Mouse (Mus musculus): ENCODE results near the gene Ahsa1. TPM values are rescaled to one million over a fixed set of nuclear protein-coding genes. Genes with fewer than 3 reads are reported as not detected.
A peak's percentile ranks its signal among the peaks of the same experiment; 100 is the strongest.

Gene Ahsa1
- polyA plus RNA-seq (2012; rRNA removed) (66.5 and 119 TPM in 2 replicates), polyA plus RNA-seq (2014; fragmentation: Nextera tagmentation; extraction: Ambion mirVana) (109 and 117 TPM in 2 replicates)

DNA sequence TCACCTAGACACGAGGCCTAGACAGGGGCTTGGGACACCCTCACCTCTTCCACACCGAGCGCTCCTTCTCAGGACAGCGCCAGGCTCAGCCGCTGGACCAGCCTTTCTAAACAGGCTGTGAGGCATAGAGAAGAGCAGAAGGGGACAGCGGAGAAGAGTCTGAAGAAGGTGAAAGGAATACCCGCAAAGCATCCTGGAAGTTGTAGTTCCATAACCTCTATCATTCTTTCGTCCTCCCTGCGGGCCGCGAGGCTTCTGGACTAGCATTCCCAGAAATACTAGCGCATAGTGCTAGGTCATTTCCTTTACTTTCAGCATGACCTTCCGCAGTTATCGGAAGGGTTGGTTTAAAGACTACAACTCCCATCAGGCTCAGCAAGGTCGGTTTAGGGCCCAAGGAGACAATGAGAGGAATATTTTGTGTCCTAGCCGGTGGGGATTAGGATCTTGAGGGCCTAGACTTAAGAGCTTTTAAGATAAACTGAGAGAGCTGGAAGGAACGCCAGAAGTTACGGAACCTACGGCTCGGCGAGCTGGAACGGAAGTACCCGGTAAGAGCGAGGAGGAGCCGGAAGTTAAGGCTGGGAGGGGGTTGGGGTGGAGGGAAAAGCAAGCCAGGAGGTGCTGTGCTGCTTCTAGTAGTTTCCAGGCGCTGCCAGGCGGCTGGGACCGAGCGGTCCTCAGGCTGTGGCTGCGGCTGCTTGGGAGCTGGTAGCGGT is at the start of gene Ahsa1, which contains the start of gene Vipas39:
TSS of gene Ahsa1 (plus strand) at position 372 of the 719 bp plus-strand sequence.
TSS of gene Vipas39 (minus strand) at position 149 of the 719 bp plus-strand sequence.
- Histone ChIP-seq H3K9ac (replicated peaks) (peak within 1 kb of the TSS; percentile 92), H3K4me3 (ENCODE audit: insufficient read depth in 1 of 2, low read depth in 2 of 2, low read length in 2 of 2) (peak within 1 kb of the TSS; percentile 70 to 89), H3K4me2 (ENCODE audit: low read depth) (peak within 1 kb of the TSS; percentile 94), H3K27ac (peak within 1 kb of the TSS; percentile 84), H3K27me3 (ENCODE audit: control insufficient read depth, insufficient read depth, low read length) (no peaks in the 10 kb centered on the region), H3K4me1 (replicated peaks; ENCODE audit: control insufficient read depth in 2 of 2, insufficient read depth in 2 of 2, low read length in 1 of 2) (peaks cover 2 to 7% of the 10 kb centered on the region in 2 experiments; a peak in 3 of 4 replicates), H3K36me3 (replicated peaks; ENCODE audit: control insufficient read depth, insufficient read depth, low read depth) (peaks cover 29% of the 10 kb centered on the region), H3K9me3 (ENCODE audit: control insufficient read depth, low read length) (no peaks in the 10 kb centered on the region)
- DNase-seq (ENCODE audit: low read depth in 3 of 3, low spot score in 3 of 3) (peak; percentile 95 to 97 (median 95)), ATAC-seq (ENCODE audit: insufficient read depth) (peak; percentile 95)
- WGBS (ENCODE audit: insufficient replicate concordance) = under 1% methylated on average over 31 of the region's 31 CpGs
- TF ChIP-seq CTCF (IDR thresholded peaks at IDR 0.05; ENCODE audit: low read depth) = peak; percentile 67
- TF ChIP-seq EP300 (IDR thresholded peaks at IDR 0.05; ENCODE audit: low read depth) = no peak

DNA sequence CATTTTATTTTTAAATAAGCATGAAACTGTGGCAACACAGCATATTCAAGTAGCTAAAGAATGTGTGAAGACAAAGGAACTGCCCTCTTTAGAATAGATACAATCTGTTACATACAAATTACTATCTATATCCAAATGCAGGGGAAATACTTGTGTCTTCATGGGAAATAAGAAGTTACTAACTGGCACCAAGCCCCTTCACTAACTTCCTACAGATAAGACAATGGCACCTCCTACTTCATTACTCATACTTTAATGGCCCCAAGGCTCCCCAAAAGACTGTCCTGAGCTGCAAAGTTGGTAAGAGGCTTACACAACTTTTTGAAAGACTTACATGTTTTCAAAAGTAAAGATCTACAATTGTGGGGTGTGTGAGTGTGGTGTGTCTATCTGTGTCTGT is 48.7 kb upstream of the Ahsa1 start:
- ATAC-seq (ENCODE audit: insufficient read depth) = no peak
- TF ChIP-seq EP300 (IDR thresholded peaks at IDR 0.05; ENCODE audit: low read depth) (no peak), CTCF (IDR thresholded peaks at IDR 0.05; ENCODE audit: low read depth) (no peak)
- no peak overlapping the region for H3K27ac ChIP-seq
- no peaks in the 10 kb centered on the region for H3K36me3 ChIP-seq (replicated peaks; ENCODE audit: control insufficient read depth, insufficient read depth, low read depth)
- no peak overlapping the region for H3K4me3 ChIP-seq (ENCODE audit: insufficient read depth in 1 of 2, low read depth in 2 of 2, low read length in 2 of 2)
- no peak for DNase-seq (ENCODE audit: low read depth in 3 of 3, low spot score in 3 of 3)
- no peak overlapping the region for H3K4me2 ChIP-seq (ENCODE audit: low read depth)
- H3K4me1 ChIP-seq (replicated peaks; ENCODE audit: control insufficient read depth in 2 of 2, insufficient read depth in 2 of 2, low read length in 1 of 2) = no peaks in the 10 kb centered on the region
- H3K9ac ChIP-seq (replicated peaks) = no peak overlapping the region
- H3K9me3 ChIP-seq (ENCODE audit: control insufficient read depth, low read length) = no peaks in the 10 kb centered on the region
- H3K27me3 ChIP-seq (ENCODE audit: control insufficient read depth, insufficient read depth, low read length) = no peaks in the 10 kb centered on the region

DNA sequence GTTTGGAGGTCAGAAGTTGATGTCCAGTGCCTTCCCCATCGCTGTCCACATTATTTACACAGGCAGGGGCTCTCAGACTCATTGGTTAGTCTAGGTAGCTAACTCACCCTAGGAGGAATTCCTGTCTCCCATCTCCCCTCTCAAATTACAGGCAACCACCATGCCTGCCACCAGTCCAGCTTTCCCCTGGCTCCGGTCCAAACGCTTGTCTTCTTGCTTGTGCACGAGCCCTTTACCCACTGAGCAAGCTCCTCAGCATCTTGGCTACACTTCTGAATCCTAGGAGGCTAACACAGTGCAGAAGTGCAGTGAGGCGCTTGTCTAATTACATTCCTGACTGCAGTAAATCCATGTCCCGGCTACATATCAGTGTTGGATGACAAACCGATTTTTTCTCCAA is 46.9 kb upstream of the Ahsa1 start:
- ATAC-seq (ENCODE audit: insufficient read depth) = no peak
- no peak for DNase-seq (ENCODE audit: low read depth in 3 of 3, low spot score in 3 of 3)
- Histone ChIP-seq H3K36me3 (replicated peaks; ENCODE audit: control insufficient read depth, insufficient read depth, low read depth) (no peaks in the 10 kb centered on the region), H3K4me1 (replicated peaks; ENCODE audit: control insufficient read depth in 2 of 2, insufficient read depth in 2 of 2, low read length in 1 of 2) (no peaks in the 10 kb centered on the region), H3K9me3 (ENCODE audit: control insufficient read depth, low read length) (no peaks in the 10 kb centered on the region), H3K27ac (no peak overlapping the region), H3K9ac (replicated peaks) (no peak overlapping the region), H3K4me2 (ENCODE audit: low read depth) (no peak overlapping the region), H3K27me3 (ENCODE audit: control insufficient read depth, insufficient read depth, low read length) (no peaks in the 10 kb centered on the region), H3K4me3 (ENCODE audit: insufficient read depth in 1 of 2, low read depth in 2 of 2, low read length in 2 of 2) (no peak overlapping the region)
- WGBS (ENCODE audit: insufficient replicate concordance) = 72% methylated on average over 7 of the region's 7 CpGs
- TF ChIP-seq EP300 (IDR thresholded peaks at IDR 0.05; ENCODE audit: low read depth) = no peak

DNA sequence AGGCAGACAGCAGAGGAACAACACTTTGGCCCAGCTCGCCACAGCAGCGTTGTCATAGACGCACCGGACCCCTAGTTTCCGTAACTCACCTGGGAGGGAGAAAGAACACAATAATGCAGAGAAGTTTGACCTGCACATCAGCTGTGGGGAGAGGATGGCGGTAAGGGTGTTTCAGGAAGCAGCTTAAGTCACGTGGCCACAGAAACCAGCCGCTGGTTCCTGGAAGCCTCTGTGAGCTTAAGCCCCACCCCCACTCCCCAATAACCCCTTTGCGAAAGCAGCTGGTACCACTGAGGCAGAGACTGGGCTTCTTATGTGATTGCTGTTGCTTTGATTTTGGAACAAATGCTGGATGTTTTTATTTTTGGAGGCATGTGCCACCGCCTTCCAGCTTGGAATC is 41.3 kb upstream of the Ahsa1 start:
- no peaks in the 10 kb centered on the region for H3K9me3 ChIP-seq (ENCODE audit: control insufficient read depth, low read length)
- ATAC-seq (ENCODE audit: insufficient read depth) = peak; percentile 33; the same call in 1 of the 2 replicates
- H3K4me3 ChIP-seq (ENCODE audit: insufficient read depth in 1 of 2, low read depth in 2 of 2, low read length in 2 of 2) = no peak overlapping the region
- peak overlapping the region; percentile 38 for H3K4me2 ChIP-seq (ENCODE audit: low read depth)
- no peaks in the 10 kb centered on the region for H3K27me3 ChIP-seq (ENCODE audit: control insufficient read depth, insufficient read depth, low read length)
- peaks cover 0 to 4% of the 10 kb centered on the region in 2 experiments; a peak in 2 of 4 replicates for H3K4me1 ChIP-seq (replicated peaks; ENCODE audit: control insufficient read depth in 2 of 2, insufficient read depth in 2 of 2, low read length in 1 of 2)
- 43% methylated on average over 10 of the region's 10 CpGs for WGBS (ENCODE audit: insufficient replicate concordance)
- H3K9ac ChIP-seq (replicated peaks) = no peak overlapping the region
- no peak overlapping the region for H3K27ac ChIP-seq
- no peaks in the 10 kb centered on the region for H3K36me3 ChIP-seq (replicated peaks; ENCODE audit: control insufficient read depth, insufficient read depth, low read depth)
- DNase-seq (ENCODE audit: low read depth in 3 of 3, low spot score in 3 of 3) = no peak
- no peak for TF ChIP-seq EP300 (IDR thresholded peaks at IDR 0.05; ENCODE audit: low read depth)
- no peak for TF ChIP-seq CTCF (IDR thresholded peaks at IDR 0.05; ENCODE audit: low read depth)

DNA sequence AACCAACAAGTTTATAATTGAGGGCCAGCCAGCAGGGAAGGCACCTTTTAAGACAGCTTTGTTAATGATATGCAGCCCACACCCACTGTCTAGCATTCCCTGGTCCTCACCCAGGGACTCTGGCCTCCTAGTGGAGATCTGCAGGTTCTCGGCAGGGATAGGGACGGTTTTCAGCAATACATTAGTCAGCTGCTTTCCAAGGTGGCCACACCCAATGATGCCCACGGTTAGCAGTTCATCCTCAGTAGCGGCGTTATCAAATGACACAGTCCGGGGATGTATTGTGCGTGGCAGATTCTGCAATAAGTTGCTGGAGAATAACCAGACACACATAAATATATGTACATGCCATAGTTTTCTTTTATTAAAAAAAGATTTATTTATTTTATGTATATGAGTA is 39.5 kb upstream of the Ahsa1 start:
- TF ChIP-seq CTCF (IDR thresholded peaks at IDR 0.05; ENCODE audit: low read depth) = peak; percentile 27; the same call in 1 of the 2 replicates
- no peak for TF ChIP-seq EP300 (IDR thresholded peaks at IDR 0.05; ENCODE audit: low read depth)
- DNase-seq (ENCODE audit: low read depth in 3 of 3, low spot score in 3 of 3) = no peak
- no peak overlapping the region for H3K4me3 ChIP-seq (ENCODE audit: insufficient read depth in 1 of 2, low read depth in 2 of 2, low read length in 2 of 2)
- no peak overlapping the region for H3K27ac ChIP-seq
- peak; percentile 45; the same call in 1 of the 2 replicates for ATAC-seq (ENCODE audit: insufficient read depth)
- H3K36me3 ChIP-seq (replicated peaks; ENCODE audit: control insufficient read depth, insufficient read depth, low read depth) = no peaks in the 10 kb centered on the region
- no peaks in the 10 kb centered on the region for H3K9me3 ChIP-seq (ENCODE audit: control insufficient read depth, low read length)
- H3K27me3 ChIP-seq (ENCODE audit: control insufficient read depth, insufficient read depth, low read length) = no peaks in the 10 kb centered on the region
- H3K4me2 ChIP-seq (ENCODE audit: low read depth) = no peak overlapping the region
- peaks cover 6% of the 10 kb centered on the region in 2 experiments; a peak in 3 of 4 replicates for H3K4me1 ChIP-seq (replicated peaks; ENCODE audit: control insufficient read depth in 2 of 2, insufficient read depth in 2 of 2, low read length in 1 of 2)
- WGBS (ENCODE audit: insufficient replicate concordance) = 37% methylated on average over 7 of the region's 7 CpGs
- no peak overlapping the region for H3K9ac ChIP-seq (replicated peaks)
